8 mouse cellular contexts compared by ENCODE assay signal in genomic region chr8:123859648-123860259, GRCm38 (mm10). TPM values are rescaled to one million over a fixed set of nuclear protein-coding genes. Genes with fewer than 3 reads are reported as not detected.
DNase-seq lines count a peak whose midpoint lies in the region; ATAC-seq and TF ChIP-seq lines count a peak whose summit lies in the region.

Gene Ccsap (minus strand): TSS chr8:123860209.

- H3K9me3 ChIP-seq in ES-E14 (ENCODE audit: control insufficient read depth, insufficient read depth, low read depth, low read length) = no peaks in the 10 kb centered on the region
- H3K9me3 ChIP-seq in embryonic facial prominence, embryonic 15.5 days (replicated peaks) = no peaks in the 10 kb centered on the region

- peak within 1 kb of the TSS; percentile 83 to 99 for H3K4me3 ChIP-seq in ES-E14 (ENCODE audit: insufficient read depth in 1 of 2, low read depth in 1 of 2, low read length in 2 of 2, poor library complexity in 1 of 2, severe bottlenecking in 1 of 2)
- H3K4me3 ChIP-seq in embryonic facial prominence, embryonic 15.5 days (replicated peaks) = peak within 1 kb of the TSS; percentile 64
- H3K4me3 ChIP-seq in left cerebral cortex, adult 2 months = peak within 1 kb of the TSS; percentile 74

- H3K9ac ChIP-seq in ES-E14 (ENCODE audit: insufficient read depth, low read depth, low read length, poor library complexity, severe bottlenecking) = peak within 1 kb of the TSS; percentile 87
- H3K9ac ChIP-seq in embryonic facial prominence, embryonic 15.5 days = peak within 1 kb of the TSS; percentile 65

- H3K27me3 ChIP-seq in embryonic facial prominence, embryonic 15.5 days = peaks cover 19% of the 10 kb centered on the region; the same call in 1 of the 2 replicates

- H3K36me3 ChIP-seq in ES-E14 (ENCODE audit: control insufficient read depth, insufficient read depth, low read length, poor library complexity, severe bottlenecking) = no peaks in the 10 kb centered on the region
- no peaks in the 10 kb centered on the region for H3K36me3 ChIP-seq in embryonic facial prominence, embryonic 15.5 days

- ATAC-seq in embryonic facial prominence, embryonic 15.5 days (ENCODE audit: insufficient number of reproducible peaks, low FRiP score, low TSS enrichment, low read depth) = peak; percentile 39

- in situ Hi-C loops in ES-E14 (cut with MboI; ENCODE audit: low sequenced_read_pairs in 2 of 2, unreplicated experiment in 2 of 2) = no loop called here

- peak within 1 kb of the TSS; percentile 94 for H3K4me2 ChIP-seq in embryonic facial prominence, embryonic 15.5 days (replicated peaks)

- WGBS in embryonic facial prominence, embryonic 15.5 days = under 1% methylated on average over 48 of the region's 48 CpGs

- peak; percentile 61 to 67 for DNase-seq in B cell, adult 2 months
- no peak for DNase-seq in ES-E14 (ENCODE audit: low read depth, low spot score)
- DNase-seq in heart, postnatal 36 days = peak; percentile 47 to 62
- DNase-seq in left cerebral cortex, adult 2 months (ENCODE audit: extremely low spot score in 1 of 2, low spot score in 2 of 2) = peak; percentile 71 to 72
- DNase-seq in lung, postnatal 25 days (ENCODE audit: low spot score) = peak; percentile 14
- peak; percentile 74 to 80 for DNase-seq in right cerebral cortex, postnatal 10 days (ENCODE audit: low spot score in 2 of 2)
- no peak for DNase-seq in yolk sac, embryonic 10.5 days (ENCODE audit: low spot score)

- no peak; the same call in none of the 2 replicates for TF ChIP-seq CTCF in left cerebral cortex, adult 2 months (IDR thresholded peaks at IDR 0.05)

- intact Hi-C loops in heart, postnatal 36 days (cut with DNase I) = no loop called here
- intact Hi-C loops in left cerebral cortex, adult 2 months (cut with DNase I) = loop anchor here (2.0 kb wide), 2 partner anchors 19 kb away; no protein-coding TSS in a partner anchor

- H3K27ac ChIP-seq in ES-E14 (ENCODE audit: insufficient read depth, low read depth, low read length, poor library complexity, severe bottlenecking) = no peak within 1 kb of the TSS
- peak within 1 kb of the TSS; percentile 66 for H3K27ac ChIP-seq in embryonic facial prominence, embryonic 15.5 days (replicated peaks)
- H3K27ac ChIP-seq in left cerebral cortex, adult 2 months = peak within 1 kb of the TSS; percentile 97

- peaks cover 4 to 6% of the 10 kb centered on the region in 2 experiments; a peak in 1 of 4 replicates for H3K4me1 ChIP-seq in ES-E14 (ENCODE audit: control insufficient read depth in 2 of 2, insufficient read depth in 2 of 2, low read length in 2 of 2, poor library complexity in 1 of 2)
- peaks cover 13% of the 10 kb centered on the region for H3K4me1 ChIP-seq in embryonic facial prominence, embryonic 15.5 days

TF ChIP-seq in ES-E14, 5 proteins besides CTCF, POLR2A, EP300 and RAD21:
- no peak for TF ChIP-seq CHD2 (IDR thresholded peaks at IDR 0.05; ENCODE audit: low read depth, low read length)
- TF ChIP-seq ZNF384 (IDR thresholded peaks at IDR 0.05; ENCODE audit: low read depth, low read length) = no peak
- TF ChIP-seq ZC3H11A (IDR thresholded peaks at IDR 0.05; ENCODE audit: borderline replicate concordance, low read depth, low read length) = no peak
- no peak for TF ChIP-seq MAFK (IDR thresholded peaks at IDR 0.05; ENCODE audit: insufficient read depth, low read depth, low read length)
- no peak for TF ChIP-seq HCFC1 (IDR thresholded peaks at IDR 0.05; ENCODE audit: borderline replicate concordance, insufficient read depth, low read length)

RNA-seq across cellular contexts. Expression of gene Ccsap, which starts in this region (rescaled TPM):
- total RNA-seq in ES-E14 (2012; rRNA removed) = 4.5 and 5.1 TPM in 2 replicates
- 4.9 and 6.5 TPM in 2 replicates for polyA plus RNA-seq in embryonic facial prominence, embryonic 15.5 days (2015; fragmentation: Nextera tagmentation; extraction: Ambion mirVana)
- total RNA-seq in heart, postnatal 36 days (2021) = 1 to 10 TPM; 1.3 to 1.6 TPM
- total RNA-seq in left cerebral cortex, adult 2 months (2021) = 10 to 100 TPM; 65.9 to 75.4 TPM

Comparison
In these comparisons a context has a peak if more than half of its experiments do, and no peak if none do; other contexts are left out.
1. RNA of gene Ccsap (total RNA-seq): 65.9 to 75.4 TPM in left cerebral cortex, adult 2 months; 4.5 to 5.1 TPM in ES-E14 and 1.3 to 1.6 TPM in heart, postnatal 36 days; every median in the first group is over 10 times any median in the second.
2. DNase-seq: peak in B cell, adult 2 months (2 of 2), heart, postnatal 36 days (2 of 2), left cerebral cortex, adult 2 months (2 of 2), lung, postnatal 25 days (single experiment) and right cerebral cortex, postnatal 10 days (2 of 2); none in ES-E14 (single experiment) and yolk sac, embryonic 10.5 days (single experiment).
3. Peak in every context shown above with its lines, with median percentiles within 50 percentile points of each other: H3K4me3 ChIP-seq.